Mouse (Mus musculus): ENCODE results near the gene Astl. TPM values are rescaled to one million over a fixed set of nuclear protein-coding genes. Genes with fewer than 3 reads are reported as not detected.

Gene Astl
- polyA plus RNA-seq, 1 experiment from 2014 or later, result not detected

- Histone ChIP-seq H3K27ac (no peak overlapping the region), H3K36me3 (ENCODE audit: insufficient read depth, low read length) (peaks cover 11% of the 10 kb centered on the region; the same call in 1 of the 2 replicates), H3K27me3 (ENCODE audit: insufficient read depth, low read length) (no peaks in the 10 kb centered on the region), H3K9me3 (replicated peaks; ENCODE audit: low read length) (no peaks in the 10 kb centered on the region), H3K4me1 (replicated peaks; ENCODE audit: insufficient read depth, low read length) (no peaks in the 10 kb centered on the region), H3K4me2 (ENCODE audit: low read length) (no peak overlapping the region), H3K9ac (ENCODE audit: low read depth, low read length) (no peak overlapping the region), H3K4me3 (replicated peaks; ENCODE audit: low read depth, low read length) (no peak overlapping the region)
- no peak for DNase-seq (ENCODE audit: low spot score)
- no peak for TF ChIP-seq CTCF (IDR thresholded peaks at IDR 0.05; ENCODE audit: low read depth)
- 66% methylated on average over 3 of the region's 3 CpGs for whole genome bisulfite sequencing
- ATAC-seq (replicated peaks; ENCODE audit: low FRiP score, low read depth), result no peak
Observed at GRCm38 (mm10) chr2:127304609-127305210, 33.7 kb upstream of the Astl start.

GRCm38 (mm10) chr2:127306123-127306522 is 32.3 kb upstream of the Astl start:
- no peak for ATAC-seq (replicated peaks; ENCODE audit: low FRiP score, low read depth)
- no peak overlapping the region for H3K4me2 ChIP-seq (ENCODE audit: low read length)
- H3K4me1 ChIP-seq (replicated peaks; ENCODE audit: insufficient read depth, low read length), result no peaks in the 10 kb centered on the region
- H3K9ac ChIP-seq (ENCODE audit: low read depth, low read length), result no peak overlapping the region
- no peaks in the 10 kb centered on the region for H3K9me3 ChIP-seq (replicated peaks; ENCODE audit: low read length)
- no peak overlapping the region for H3K4me3 ChIP-seq (replicated peaks; ENCODE audit: low read depth, low read length)
- no peak overlapping the region for H3K27ac ChIP-seq
- peak; percentile 52 for TF ChIP-seq CTCF (IDR thresholded peaks at IDR 0.05; ENCODE audit: low read depth)
- no peaks in the 10 kb centered on the region for H3K36me3 ChIP-seq (ENCODE audit: insufficient read depth, low read length)
- H3K27me3 ChIP-seq (ENCODE audit: insufficient read depth, low read length), result no peaks in the 10 kb centered on the region
- no peak for DNase-seq (ENCODE audit: low spot score)

GRCm38 (mm10) chr2:127307179-127307578 is 31.3 kb upstream of the Astl start:
- no peaks in the 10 kb centered on the region for H3K4me1 ChIP-seq (replicated peaks; ENCODE audit: insufficient read depth, low read length)
- H3K36me3 ChIP-seq (ENCODE audit: insufficient read depth, low read length), result no peaks in the 10 kb centered on the region
- no peak overlapping the region for H3K4me3 ChIP-seq (replicated peaks; ENCODE audit: low read depth, low read length)
- H3K9ac ChIP-seq (ENCODE audit: low read depth, low read length), result no peak overlapping the region
- H3K27me3 ChIP-seq (ENCODE audit: insufficient read depth, low read length), result no peaks in the 10 kb centered on the region
- ATAC-seq (replicated peaks; ENCODE audit: low FRiP score, low read depth) (no peak), DNase-seq (ENCODE audit: low spot score) (no peak)
- no peak for TF ChIP-seq CTCF (IDR thresholded peaks at IDR 0.05; ENCODE audit: low read depth)
- WGBS, result 41% methylated on average over 3 of the region's 3 CpGs
- H3K4me2 ChIP-seq (ENCODE audit: low read length), result no peak overlapping the region
- H3K9me3 ChIP-seq (replicated peaks; ENCODE audit: low read length), result no peaks in the 10 kb centered on the region
- H3K27ac ChIP-seq, result no peak overlapping the region

GRCm38 (mm10) chr2:127308660-127309059 is 29.8 kb upstream of the Astl start:
- Histone ChIP-seq H3K4me2 (ENCODE audit: low read length) (no peak overlapping the region), H3K36me3 (ENCODE audit: insufficient read depth, low read length) (no peaks in the 10 kb centered on the region), H3K27me3 (ENCODE audit: insufficient read depth, low read length) (no peaks in the 10 kb centered on the region), H3K9ac (ENCODE audit: low read depth, low read length) (no peak overlapping the region), H3K27ac (no peak overlapping the region), H3K4me1 (replicated peaks; ENCODE audit: insufficient read depth, low read length) (no peaks in the 10 kb centered on the region), H3K9me3 (replicated peaks; ENCODE audit: low read length) (no peaks in the 10 kb centered on the region), H3K4me3 (replicated peaks; ENCODE audit: low read depth, low read length) (no peak overlapping the region)
- ATAC-seq (replicated peaks; ENCODE audit: low FRiP score, low read depth), result no peak
- WGBS, result 91% methylated on average over 2 of the region's 2 CpGs
- DNase-seq (ENCODE audit: low spot score), result no peak
- TF ChIP-seq CTCF (IDR thresholded peaks at IDR 0.05; ENCODE audit: low read depth), result peak; percentile 64

- H3K4me3 ChIP-seq (replicated peaks; ENCODE audit: low read depth, low read length), result no peak overlapping the region
- no peak for DNase-seq (ENCODE audit: low spot score)
- H3K9ac ChIP-seq (ENCODE audit: low read depth, low read length), result no peak overlapping the region
- H3K4me2 ChIP-seq (ENCODE audit: low read length), result no peak overlapping the region
- no peak for TF ChIP-seq CTCF (IDR thresholded peaks at IDR 0.05; ENCODE audit: low read depth)
- H3K9me3 ChIP-seq (replicated peaks; ENCODE audit: low read length), result no peaks in the 10 kb centered on the region
- no peak overlapping the region for H3K27ac ChIP-seq
- 46% methylated on average over 2 of the region's 2 CpGs for WGBS
- H3K36me3 ChIP-seq (ENCODE audit: insufficient read depth, low read length), result no peaks in the 10 kb centered on the region
- no peak for ATAC-seq (replicated peaks; ENCODE audit: low FRiP score, low read depth)
- no peaks in the 10 kb centered on the region for H3K27me3 ChIP-seq (ENCODE audit: insufficient read depth, low read length)
- no peaks in the 10 kb centered on the region for H3K4me1 ChIP-seq (replicated peaks; ENCODE audit: insufficient read depth, low read length)
Observed at GRCm38 (mm10) chr2:127310246-127310645, 28.2 kb upstream of the Astl start.

- Histone ChIP-seq H3K27ac (no peak overlapping the region), H3K4me1 (replicated peaks; ENCODE audit: insufficient read depth, low read length) (no peaks in the 10 kb centered on the region), H3K4me3 (replicated peaks; ENCODE audit: low read depth, low read length) (no peak overlapping the region), H3K36me3 (ENCODE audit: insufficient read depth, low read length) (no peaks in the 10 kb centered on the region), H3K9me3 (replicated peaks; ENCODE audit: low read length) (no peaks in the 10 kb centered on the region), H3K4me2 (ENCODE audit: low read length) (no peak overlapping the region), H3K27me3 (ENCODE audit: insufficient read depth, low read length) (no peaks in the 10 kb centered on the region), H3K9ac (ENCODE audit: low read depth, low read length) (no peak overlapping the region)
- 89% methylated on average over 7 of the region's 7 CpGs for WGBS
- DNase-seq (ENCODE audit: low spot score), result no peak
- ATAC-seq (replicated peaks; ENCODE audit: low FRiP score, low read depth), result no peak
- no peak for TF ChIP-seq CTCF (IDR thresholded peaks at IDR 0.05; ENCODE audit: low read depth)
Observed at GRCm38 (mm10) chr2:127310685-127311084, 27.8 kb upstream of the Astl start.

- no peaks in the 10 kb centered on the region for H3K36me3 ChIP-seq (ENCODE audit: insufficient read depth, low read length)
- ATAC-seq (replicated peaks; ENCODE audit: low FRiP score, low read depth) (no peak), DNase-seq (ENCODE audit: low spot score) (no peak)
- no peak overlapping the region for H3K27ac ChIP-seq
- no peaks in the 10 kb centered on the region for H3K9me3 ChIP-seq (replicated peaks; ENCODE audit: low read length)
- no peak for TF ChIP-seq CTCF (IDR thresholded peaks at IDR 0.05; ENCODE audit: low read depth)
- H3K4me1 ChIP-seq (replicated peaks; ENCODE audit: insufficient read depth, low read length), result no peaks in the 10 kb centered on the region
- no peak overlapping the region for H3K9ac ChIP-seq (ENCODE audit: low read depth, low read length)
- H3K27me3 ChIP-seq (ENCODE audit: insufficient read depth, low read length), result no peaks in the 10 kb centered on the region
- 84% methylated on average over 1 of the region's 1 CpGs for WGBS
- no peak overlapping the region for H3K4me3 ChIP-seq (replicated peaks; ENCODE audit: low read depth, low read length)
- H3K4me2 ChIP-seq (ENCODE audit: low read length), result no peak overlapping the region
Observed at GRCm38 (mm10) chr2:127311193-127311592, 27.2 kb upstream of the Astl start.

All from kidney, postnatal 0 days (tissue).